Mouse (Mus musculus) retina, postnatal 1 day (tissue): ENCODE measurements around the gene Enho.

Experiments
- DNase-seq: peaks from one replicate; pipeline ENCODE4 v3.0.0-alpha.2; 2012

The Enho gene

GRCm38 (mm10) chr4:41630196-41630595 lies 9.9 kb downstream of the Enho start:
- DNase-seq = no peak

GRCm38 (mm10) chr4:41628202-41628927 lies 11.8 kb downstream of the Enho start:
- peak; percentile 84 for DNase-seq

- DNase-seq = no peak
Measured at GRCm38 (mm10) chr4:41622071-41622470, 18.1 kb downstream of the Enho start.

- peak; percentile 88 for DNase-seq
Measured at GRCm38 (mm10) chr4:41618916-41619746, 21.0 kb downstream of the Enho start.

GRCm38 (mm10) chr4:41615661-41616599 lies 24.2 kb downstream of the Enho start:
- DNase-seq = no peak

- peak; percentile 84 for DNase-seq
Measured at GRCm38 (mm10) chr4:41614156-41614555, 26.0 kb downstream of the Enho start.

GRCm38 (mm10) chr4:41612166-41612565 lies 28.0 kb downstream of the Enho start:
- no peak for DNase-seq

- no peak for DNase-seq
Measured at GRCm38 (mm10) chr4:41610594-41610980, 29.5 kb downstream of the Enho start.

- no peak for DNase-seq
Measured at GRCm38 (mm10) chr4:41609681-41610593, 30.2 kb downstream of the Enho start.

- peak; percentile 74 for DNase-seq
Measured at GRCm38 (mm10) chr4:41606784-41607183, 33.3 kb downstream of the Enho start.

- peak; percentile 62 for DNase-seq
Measured at GRCm38 (mm10) chr4:41604476-41605396, 35.4 kb downstream of the Enho start.

- no peak for DNase-seq
Measured at GRCm38 (mm10) chr4:41602818-41603217, 37.3 kb downstream of the Enho start.
